Mouse (Mus musculus) CH12.LX (cell line): ENCODE data around the gene Ctnna3. TPM values are rescaled to one million over a fixed set of nuclear protein-coding genes. Genes with fewer than 3 reads are reported as not detected.

ENCODE experiments used
- DNase-seq: peaks from one replicate; pipeline ENCODE4 v3.0.0-alpha.2; 2013; ENCODE audit errors: extremely low read depth
- H3K27ac ChIP-seq: 2 replicates; pipeline ENCODE4 v1.5.1; 2012; ENCODE audit warnings: low read depth, mild to moderate bottlenecking, control low read depth, moderate library complexity; ENCODE audit not compliant: insufficient read depth
- H3K27me3 ChIP-seq: replicated peaks from 2 replicates; pipeline ENCODE3; 2012; ENCODE audit warnings: inconsistent platforms
- H3K36me3 ChIP-seq, 2 experiments: replicated peaks in 1 of 2; 2 replicates each; pipeline versions ENCODE3 to v1.6.1; 2012; ENCODE audit warnings: inconsistent platforms in 1 of 2, low read length in 1 of 2, mild to moderate bottlenecking in 1 of 2, mixed read lengths in 1 of 2, moderate library complexity in 1 of 2; ENCODE audit not compliant: control insufficient read depth in 1 of 2, insufficient read depth in 1 of 2
- H3K4me1 ChIP-seq, 2 experiments: 2 replicates each; pipeline ENCODE4 v1.6.1; 2012; ENCODE audit warnings: inconsistent platforms in 1 of 2, moderate library complexity in 1 of 2; ENCODE audit not compliant: insufficient read depth in 2 of 2, control insufficient read depth in 1 of 2
- H3K4me2 ChIP-seq: 2 replicates; pipeline ENCODE4 v1.6.1; 2012; ENCODE audit warnings: low read depth, mild to moderate bottlenecking, control low read depth; ENCODE audit not compliant: poor library complexity, insufficient read depth, severe bottlenecking
- H3K4me3 ChIP-seq, 3 experiments: fragments of 150-350 bp in 1 of 3; sonication (generic) in 1 of 3; replicated peaks in 1 of 3; 2 replicates each; pipeline versions ENCODE3 to v1.5.1; 2011 to 2012; ENCODE audit warnings: low read depth in 2 of 3, low read length in 2 of 3, mild to moderate bottlenecking in 2 of 3, moderate library complexity in 2 of 3, control low read depth in 1 of 3, improper control_type of control experiment in 1 of 3, inconsistent platforms in 1 of 3, mixed read lengths in 1 of 3; ENCODE audit not compliant: poor library complexity in 1 of 3
- H3K79me2 ChIP-seq: replicated peaks from 2 replicates; pipeline ENCODE4 v1.6.1; 2012; ENCODE audit warnings: mild to moderate bottlenecking, moderate library complexity; ENCODE audit not compliant: control insufficient read depth, poor library complexity, insufficient read depth, severe bottlenecking; ENCODE audit errors: extremely low read depth
- H3K9ac ChIP-seq: 2 replicates; pipeline ENCODE4 v1.6.1; 2012; ENCODE audit warnings: low read depth, mild to moderate bottlenecking, control low read depth, moderate library complexity; ENCODE audit not compliant: insufficient read depth
- H3K9me3 ChIP-seq: replicated peaks from 2 replicates; pipeline ENCODE3; 2012; ENCODE audit warnings: low read length, inconsistent platforms, mixed read lengths
- CHD2 ChIP-seq: IDR thresholded peaks from 2 replicates; pipeline ENCODE4 v1.6.1; 2011; ENCODE audit warnings: low read length, improper control_type of control experiment
- E2F4 ChIP-seq: IDR thresholded peaks from 2 replicates; pipeline ENCODE4 v1.6.1; 2011; ENCODE audit warnings: low read depth, low read length, improper control_type of control experiment; ENCODE audit not compliant: insufficient replicate concordance
- ELF1 ChIP-seq: IDR thresholded peaks from 2 replicates; pipeline ENCODE4 v1.6.1; 2014; ENCODE audit warnings: low read depth, mild to moderate bottlenecking, inconsistent platforms, low read length, improper control_type of control experiment
- EP300 ChIP-seq: IDR thresholded peaks from 2 replicates; pipeline ENCODE4 v1.6.1; 2011; ENCODE audit warnings: low read length, improper control_type of control experiment
- ETS1 ChIP-seq: conservative IDR thresholded peaks from 2 replicates; pipeline ENCODE4 v1.6.1; 2012; ENCODE audit warnings: low read depth, mild to moderate bottlenecking, inconsistent platforms, low read length, improper control_type of control experiment, moderate library complexity
- IRF4 ChIP-seq: IDR thresholded peaks from 2 replicates; pipeline ENCODE4 v1.6.1; 2014; ENCODE audit warnings: low read depth, mild to moderate bottlenecking, inconsistent platforms, low read length, improper control_type of control experiment
- JUN ChIP-seq: IDR thresholded peaks from 2 replicates; pipeline ENCODE4 v1.6.1; 2011; ENCODE audit warnings: low read depth, mild to moderate bottlenecking, low read length, improper control_type of control experiment, moderate library complexity; ENCODE audit not compliant: insufficient read depth
- MAFK ChIP-seq: IDR thresholded peaks from 2 replicates; pipeline ENCODE4 v1.6.1; 2011; ENCODE audit warnings: low read length, improper control_type of control experiment; ENCODE audit not compliant: insufficient replicate concordance
- MEF2A ChIP-seq: IDR thresholded peaks from 2 replicates; pipeline ENCODE4 v1.6.1; 2014; ENCODE audit warnings: low read depth, mild to moderate bottlenecking, inconsistent platforms, low read length, improper control_type of control experiment, borderline replicate concordance
- MXI1 ChIP-seq: IDR thresholded peaks from 2 replicates; pipeline ENCODE4 v1.6.1; 2011; ENCODE audit warnings: mild to moderate bottlenecking, low read depth, low read length, improper control_type of control experiment
- PAX5 ChIP-seq: IDR thresholded peaks from 2 replicates; pipeline ENCODE4 v1.6.1; 2012; ENCODE audit warnings: low read length, inconsistent platforms, mixed read lengths
- POLR2A ChIP-seq: IDR thresholded peaks from 2 replicates; pipeline ENCODE4 v1.6.1; 2011; ENCODE audit warnings: low read depth, mild to moderate bottlenecking, improper control_type of control experiment, low read length
- SIN3A ChIP-seq: IDR thresholded peaks from 2 replicates; pipeline ENCODE4 v1.6.1; 2012; ENCODE audit warnings: low read length, improper control_type of control experiment, inconsistent platforms
- SMC3 ChIP-seq: IDR thresholded peaks from 2 replicates; pipeline ENCODE4 v1.6.1; 2011; ENCODE audit warnings: low read depth, low read length, improper control_type of control experiment
- TBP ChIP-seq: conservative IDR thresholded peaks from 2 replicates; pipeline ENCODE4 v1.6.1; 2011; ENCODE audit warnings: low read depth, low read length, improper control_type of control experiment
- USF1 ChIP-seq: IDR thresholded peaks from 2 replicates; pipeline ENCODE4 v1.6.1; 2014; ENCODE audit warnings: low read depth, mild to moderate bottlenecking, inconsistent platforms, low read length, improper control_type of control experiment
- USF2 ChIP-seq: conservative IDR thresholded peaks from 2 replicates; pipeline ENCODE4 v1.6.1; 2011; ENCODE audit warnings: low read depth, low read length, improper control_type of control experiment
- dilution Hi-C: fragments of 300-500 bp; cut with MboI; formaldehyde crosslinking; loops from 2 replicates; pipeline ENCODE4 v1.14.3; 2020; ENCODE audit warnings: low sequenced_read_pairs; ENCODE audit not compliant: extremely low pct_unique_long_range_greater_than_20kb, extremely low pct_ligation_motif_present
- in situ Hi-C: fragments of 300-500 bp; cut with MboI; formaldehyde crosslinking; loops from 3 replicates; pipeline ENCODE4 v1.14.3; 2019; ENCODE audit warnings: low sequenced_read_pairs, low pct_ligation_motif_present, low pct_unique_long_range_greater_than_20kb, mixed read lengths
- polyA plus RNA-seq: library from polyadenylated mRNA; unstranded; fragments of >175 nt; gene quantifications from 2 replicates; pipeline ENCODE4 v1.2.1, GENCODE M21; 2012; ENCODE audit warnings: low read depth; ENCODE audit not compliant: insufficient read length
- total RNA-seq, 2 experiments: library from RNA; depleted of rRNA; stranded (reverse); fragments of 300-350 nt in 1 of 2; fragments of >200 nt in 1 of 2; gene quantifications; 2 replicates each; pipeline ENCODE4 v1.2.3; 2012 to 2014

Gene Ctnna3
- total and polyA plus RNA-seq, 3 experiments, result 0.09 TPM; not detected in 2

DNA sequence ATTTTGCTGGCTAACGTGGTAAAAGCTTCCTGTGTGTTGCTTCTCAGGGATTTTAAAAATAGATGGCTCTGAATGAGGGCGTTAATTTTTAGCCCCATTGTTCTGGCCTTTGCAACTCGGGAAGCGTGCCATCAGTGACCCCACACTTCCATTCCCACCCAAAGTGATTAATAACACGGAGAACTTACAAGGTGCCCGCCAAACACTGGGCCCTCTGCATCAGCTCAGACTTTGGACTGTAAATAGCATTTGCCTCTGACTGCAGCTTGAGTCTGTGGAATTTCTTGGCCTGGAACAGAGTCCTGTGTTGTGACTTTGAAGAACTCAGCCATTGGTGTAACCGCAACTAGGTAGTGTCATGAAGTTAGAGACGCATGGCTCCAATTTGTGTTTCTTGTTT is 521.0 kb downstream of the Ctnna3 start:
- Histone ChIP-seq H3K4me3 (no peak overlapping the region), H3K4me2 (no peak overlapping the region), H3K27ac (no peak overlapping the region), H3K79me2 (no peaks in the 10 kb centered on the region), H3K9ac (no peak overlapping the region), H3K27me3 (no peaks in the 10 kb centered on the region), H3K9me3 (peaks cover 54% of the 10 kb centered on the region), H3K36me3 (no peaks in the 10 kb centered on the region), H3K4me1 (no peaks in the 10 kb centered on the region)
- in situ Hi-C loops (no loop called here), dilution Hi-C loops (no loop called here)
- no peak for DNase-seq
- no peak for TF ChIP-seq SMC3
- no peak for TF ChIP-seq USF2

DNA sequence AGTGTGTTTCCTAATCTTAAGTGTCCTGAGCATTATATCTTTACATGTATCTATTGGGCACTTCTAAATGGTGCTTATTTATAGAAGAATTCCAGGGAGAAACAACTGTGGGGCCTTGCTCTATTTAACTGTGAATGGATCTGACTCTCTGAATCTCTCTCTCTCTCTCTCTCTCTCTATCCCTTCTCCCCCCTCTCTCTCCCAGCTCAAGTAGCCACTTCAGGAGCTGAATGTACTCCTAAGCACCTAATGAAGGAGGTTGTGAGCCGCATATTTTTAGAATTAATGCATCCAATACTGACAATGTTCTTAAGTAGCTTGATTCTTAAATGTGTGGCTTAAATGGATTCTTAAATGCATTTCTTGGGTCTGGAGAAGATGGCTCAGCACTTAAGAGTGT is 521.6 kb downstream of the Ctnna3 start:
- Histone ChIP-seq H3K4me2 (no peak overlapping the region), H3K79me2 (no peaks in the 10 kb centered on the region), H3K4me1 (no peaks in the 10 kb centered on the region), H3K9ac (no peak overlapping the region), H3K36me3 (no peaks in the 10 kb centered on the region), H3K9me3 (peaks cover 53% of the 10 kb centered on the region), H3K27ac (no peak overlapping the region), H3K27me3 (no peaks in the 10 kb centered on the region), H3K4me3 (no peak overlapping the region)
- DNase-seq, result no peak
- in situ Hi-C loops (no loop called here), dilution Hi-C loops (no loop called here)
- TF ChIP-seq JUN (no peak), E2F4 (no peak), CHD2 (no peak), MXI1 (no peak), USF1 (no peak), POLR2A (no peak), EP300 (no peak), PAX5 (no peak), IRF4 (no peak), MEF2A (no peak), SIN3A (no peak), TBP (no peak), ETS1 (no peak), ELF1 (no peak), MAFK (no peak)
